Mouse (Mus musculus) thymus, postnatal 36 days (tissue): ENCODE measurements around the gene U2af2.
A peak's percentile ranks its signal among the peaks of the same experiment; 100 is the strongest.
"Not testable (repeated sequence)": the region's sequence is repeated elsewhere in the genome, so short reads cannot be mapped to it uniquely, and the experiment has no call there.

ENCODE experiments used
- DNase-seq, 2 experiments: peaks; one replicate each; pipeline ENCODE4 v3.0.0; 2022; ENCODE audit warnings: mixed read lengths in 2 of 2

U2af2 gene

GRCm38 (mm10) chr7:5076931-5077330 lies 15.0 kb downstream of the U2af2 start:
- no peak for DNase-seq

DNA sequence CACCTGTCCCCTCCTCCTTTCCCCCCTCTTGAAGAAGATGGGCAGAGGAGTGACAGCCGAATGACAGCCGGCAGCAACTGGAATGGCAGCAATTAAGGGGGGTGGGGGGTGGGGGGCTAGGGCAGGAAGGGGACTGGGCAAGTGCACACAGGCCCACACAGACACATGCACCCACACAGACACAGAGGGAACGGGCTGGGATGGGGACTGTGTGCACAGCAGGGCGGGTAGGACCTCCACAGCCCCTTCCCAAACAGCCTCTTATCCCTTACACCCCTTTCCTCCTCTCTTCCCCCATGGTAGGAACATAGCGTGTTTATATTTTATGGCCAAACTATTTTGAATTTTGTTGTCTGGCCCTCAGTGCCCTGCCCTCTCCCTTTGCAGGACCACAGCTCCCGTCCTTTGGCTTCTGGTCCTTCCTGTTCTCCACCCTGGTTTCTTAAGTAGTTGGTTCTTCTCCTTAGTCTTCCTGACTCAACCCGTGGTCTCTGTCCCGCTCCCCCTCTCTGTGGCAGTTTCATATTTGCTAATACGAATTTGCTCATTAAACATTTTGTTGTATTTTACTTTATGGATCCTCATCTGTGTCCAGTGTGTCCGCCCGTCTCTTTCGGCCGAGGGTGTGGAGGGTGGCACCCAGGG lies 17.5 kb downstream of the U2af2 start:
- not testable (repeated sequence) for DNase-seq

GRCm38 (mm10) chr7:5080010-5080751 lies 18.2 kb downstream of the U2af2 start, which contains the start of gene Epn1:
Gene Epn1, plus strand, starts transcription at chr7:5080235.
- DNase-seq: peak; percentile 94 to 96

- DNase-seq: peak in 1 of 2 experiments; percentile 7
These were observed 18.9 kb downstream of the U2af2 start for GRCm38 (mm10) chr7:5080815-5081214.

- no peak for DNase-seq
These were observed 19.3 kb downstream of the U2af2 start for GRCm38 (mm10) chr7:5081241-5081640.

DNA sequence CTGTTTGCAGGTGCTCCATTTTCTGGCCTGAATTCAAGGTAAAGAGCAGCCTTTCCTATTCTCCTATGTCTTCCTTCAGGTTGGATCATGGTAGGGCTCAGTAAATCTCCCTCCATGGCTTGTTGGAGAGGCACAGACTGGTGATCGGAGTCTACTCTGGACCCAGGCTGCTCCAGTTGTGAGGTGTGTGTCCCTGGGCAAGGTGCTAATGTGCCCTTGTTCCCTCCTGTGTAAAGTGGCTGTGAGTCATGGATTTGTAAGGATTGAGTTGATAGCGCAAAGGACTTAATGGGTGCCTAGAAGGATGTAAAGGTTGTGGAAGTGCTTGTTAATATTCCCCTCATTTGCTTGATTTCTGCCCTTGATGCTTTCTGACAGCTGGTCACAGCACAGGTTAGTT lies 20.0 kb downstream of the U2af2 start:
- DNase-seq: no peak

DNA sequence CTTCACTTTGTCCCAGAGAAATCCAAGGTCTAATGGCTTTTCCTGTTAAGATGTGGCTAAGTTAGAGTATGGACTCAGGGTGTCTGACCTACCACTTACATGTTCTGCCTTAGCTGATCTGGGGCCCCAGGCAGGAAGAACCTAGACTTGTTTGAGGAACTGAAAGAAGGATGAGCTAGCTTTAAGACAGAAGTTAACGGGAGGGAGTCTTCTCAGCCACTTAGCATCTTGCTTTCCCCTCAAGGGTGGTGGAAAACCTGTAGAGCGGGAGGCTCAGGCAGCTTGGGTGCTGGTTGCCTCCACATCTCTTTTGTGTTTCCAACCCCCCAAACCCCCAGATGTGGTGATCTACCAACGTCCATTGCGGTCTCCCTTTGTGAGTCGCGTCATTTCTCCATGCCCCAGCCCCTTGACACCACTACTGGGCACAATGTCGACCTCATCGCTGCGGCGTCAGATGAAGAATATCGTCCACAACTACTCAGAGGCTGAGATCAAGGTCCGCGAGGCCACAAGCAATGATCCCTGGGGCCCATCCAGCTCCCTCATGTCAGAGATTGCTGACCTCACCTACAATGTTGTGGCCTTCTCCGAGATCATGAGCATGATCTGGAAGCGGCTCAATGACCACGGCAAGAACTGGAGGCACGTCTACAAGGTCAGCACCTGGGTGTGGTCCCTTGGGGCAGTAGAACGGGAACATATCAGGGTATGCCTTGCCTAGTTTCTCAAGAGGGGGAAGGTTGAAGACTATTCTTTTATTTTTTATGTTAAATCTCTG lies 21.6 kb downstream of the U2af2 start:
- no peak for DNase-seq

- DNase-seq: no peak
These were observed 23.6 kb downstream of the U2af2 start for GRCm38 (mm10) chr7:5085512-5085911.

- DNase-seq: no peak
These were observed 25.0 kb downstream of the U2af2 start for GRCm38 (mm10) chr7:5086921-5087440.

DNA sequence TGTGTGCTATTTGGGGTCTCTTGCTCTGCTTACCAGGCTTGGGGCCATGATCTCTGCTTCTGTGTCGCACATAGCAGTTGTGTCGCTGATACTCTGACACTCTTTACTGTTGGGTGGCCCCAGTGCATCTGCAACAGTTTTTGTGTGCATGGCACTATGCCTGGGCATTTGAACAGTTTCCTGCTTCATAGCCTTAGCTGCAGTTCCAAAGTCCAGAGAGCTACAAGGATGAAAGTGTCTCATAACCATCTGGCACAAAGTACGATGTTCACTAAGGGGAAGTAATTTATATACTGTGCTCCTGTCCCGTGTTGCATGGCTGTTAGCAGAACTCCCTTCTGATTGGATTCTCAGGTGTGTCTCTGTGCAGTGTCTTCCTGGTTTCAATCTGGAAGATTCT lies 25.9 kb downstream of the U2af2 start:
- no peak for DNase-seq

GRCm38 (mm10) chr7:5089853-5090252 lies 27.9 kb downstream of the U2af2 start:
- no peak for DNase-seq

DNA sequence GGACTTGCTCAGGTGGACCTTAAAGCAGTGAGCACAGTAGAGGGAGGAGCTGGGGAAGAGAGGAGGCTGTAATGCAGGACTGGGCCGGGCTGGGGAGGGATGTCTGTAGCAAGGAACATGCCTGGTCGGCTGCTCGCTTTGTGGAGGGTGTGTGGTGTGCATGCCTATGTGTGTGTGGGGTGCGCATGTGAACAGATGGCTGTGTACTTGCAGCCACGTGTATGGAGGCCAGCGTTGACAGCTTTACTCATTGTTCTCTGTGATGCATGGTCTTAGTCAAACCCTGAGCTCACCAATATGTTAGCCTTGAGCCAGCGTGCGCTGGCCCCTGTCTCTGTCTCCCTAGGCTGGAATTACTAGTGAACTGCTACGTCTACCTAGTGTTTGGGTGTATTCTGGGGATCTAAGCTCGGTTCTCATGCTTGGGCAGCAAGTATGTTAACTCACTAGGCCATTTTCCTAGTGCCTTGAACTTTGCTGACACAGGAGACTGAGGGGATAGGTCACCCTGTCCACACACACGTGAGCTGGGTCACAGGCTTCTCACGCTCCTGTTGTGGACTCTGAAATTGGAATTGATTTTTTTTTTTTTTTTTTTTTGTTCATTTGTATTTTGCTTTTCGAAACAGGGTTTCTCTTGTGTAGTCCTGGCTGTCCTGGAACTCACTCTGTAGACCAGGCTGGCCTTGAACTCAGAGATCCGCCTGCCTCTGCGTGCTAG lies 29.2 kb downstream of the U2af2 start:
- DNase-seq: no peak

- no peak for DNase-seq
These were observed 30.4 kb downstream of the U2af2 start for GRCm38 (mm10) chr7:5092381-5092780.

DNA sequence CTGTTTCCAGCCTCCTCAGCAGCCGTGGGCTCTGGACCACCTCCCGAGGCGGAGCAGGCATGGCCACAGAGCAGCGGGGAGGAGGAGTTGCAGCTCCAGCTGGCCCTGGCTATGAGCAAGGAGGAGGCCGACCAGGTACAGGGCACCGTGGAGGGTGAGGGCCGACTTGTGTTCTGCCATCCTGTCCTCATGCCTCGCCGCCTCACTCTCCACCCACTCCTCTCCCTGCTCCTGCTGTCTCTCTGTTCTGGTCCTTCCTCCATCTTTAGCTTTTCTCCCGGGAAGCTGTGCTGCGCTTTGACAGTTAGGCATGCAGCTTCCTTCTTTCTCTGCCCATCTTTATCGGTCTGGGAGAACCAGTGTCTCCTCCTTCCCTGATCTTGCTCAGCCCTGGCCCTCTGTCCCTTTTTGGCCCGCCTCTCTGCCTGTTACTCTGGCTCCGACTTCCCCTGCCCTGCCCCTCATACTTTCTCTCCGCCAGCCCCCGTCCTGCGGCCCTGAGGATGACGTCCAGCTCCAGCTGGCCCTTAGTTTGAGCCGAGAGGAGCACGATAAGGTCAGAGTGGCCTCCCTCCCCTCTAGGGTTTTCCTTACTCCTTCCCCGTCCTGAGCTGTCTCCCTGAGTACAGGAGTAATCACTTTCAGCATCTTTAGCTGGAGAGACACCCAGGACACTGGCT lies 31.0 kb downstream of the U2af2 start:
- DNase-seq: no peak

DNA sequence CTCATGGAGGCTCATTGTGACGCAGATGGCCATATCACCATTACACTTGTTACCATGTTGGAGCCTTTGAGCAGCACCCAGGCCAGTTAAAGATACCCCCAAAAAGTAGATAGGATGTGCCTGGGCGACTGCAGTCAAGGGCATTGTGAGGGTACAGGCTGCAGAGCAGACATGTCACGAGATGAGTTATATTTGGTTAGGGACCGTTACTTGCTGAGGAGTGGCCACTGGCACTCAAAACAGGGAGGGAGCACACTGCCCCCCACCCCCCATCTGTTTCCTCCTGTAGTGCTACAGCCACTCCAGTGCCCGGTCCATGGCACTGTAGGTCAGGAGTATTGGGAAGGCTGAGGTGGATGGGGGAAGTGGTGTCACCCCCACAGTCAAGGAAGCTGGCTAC lies 36.8 kb downstream of the U2af2 start:
- DNase-seq: no peak

- no peak for DNase-seq
These were observed 37.9 kb downstream of the U2af2 start for GRCm38 (mm10) chr7:5099796-5100195.

DNA sequence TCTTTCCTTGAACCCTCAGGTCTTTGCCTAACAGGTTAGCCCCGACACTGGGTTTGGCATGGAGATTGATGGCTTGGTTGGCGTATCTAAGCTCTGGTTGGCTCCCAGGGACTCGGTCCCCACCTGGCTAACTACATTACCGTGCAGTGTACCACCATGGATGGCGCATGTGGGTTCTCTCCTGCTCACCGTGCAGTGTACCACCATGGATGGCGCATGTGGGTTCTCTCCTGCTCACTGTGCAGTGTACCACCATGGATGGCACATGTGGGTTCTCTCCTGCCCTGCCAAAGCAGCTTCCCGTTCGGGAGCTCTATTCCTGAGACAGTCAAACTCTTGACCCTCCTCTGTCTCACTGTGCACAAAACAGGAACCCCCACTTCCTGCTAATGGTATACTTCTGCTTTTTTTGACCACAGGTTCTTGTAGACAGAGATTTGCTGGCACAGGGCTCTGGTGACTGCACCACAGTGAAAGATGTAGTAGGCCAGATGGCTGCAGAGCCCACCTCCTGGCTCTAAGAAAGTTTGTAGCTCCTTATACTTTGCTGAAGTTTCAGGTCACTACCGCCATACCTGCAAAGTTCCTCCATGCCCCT lies 39.2 kb downstream of the U2af2 start:
- DNase-seq: no peak

DNA sequence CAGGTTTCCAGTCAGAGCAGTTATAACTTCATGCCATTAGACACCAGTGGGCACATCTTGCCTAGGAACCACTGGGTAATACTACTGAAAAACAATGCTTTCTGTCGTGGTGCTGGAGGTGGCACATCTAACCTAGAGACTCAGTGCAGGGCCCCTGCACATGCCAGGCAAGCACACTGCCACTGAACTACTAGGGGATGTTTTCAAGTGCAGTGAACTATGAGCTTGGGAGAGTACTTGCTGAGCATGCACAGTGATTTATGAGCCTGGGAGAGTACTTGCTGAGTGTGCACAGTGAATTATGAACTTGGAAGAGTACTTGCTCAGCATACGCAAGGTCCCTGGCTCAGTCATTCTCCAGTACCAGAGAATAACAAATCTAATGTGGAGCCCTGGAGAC lies 40.6 kb downstream of the U2af2 start:
- no peak for DNase-seq

DNA sequence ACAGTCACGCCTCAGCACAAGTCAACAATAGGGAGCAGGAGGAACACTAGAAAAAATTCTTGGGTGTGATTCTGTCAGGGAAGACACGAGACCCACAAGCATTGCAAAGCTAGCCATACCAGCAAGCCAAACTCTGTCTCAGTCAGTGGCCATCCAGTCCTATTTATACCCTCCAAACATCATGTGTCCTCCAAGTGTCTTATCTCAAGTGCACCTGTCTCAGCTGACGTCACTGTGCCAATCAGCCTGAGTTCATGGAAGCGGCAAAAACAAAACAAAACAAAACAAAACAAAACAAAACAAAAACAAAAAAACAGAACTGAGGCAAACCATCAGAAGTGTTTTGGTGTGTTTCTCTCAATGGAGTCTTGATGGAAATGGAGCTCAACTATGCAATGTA lies 46.3 kb downstream of the U2af2 start:
- no peak for DNase-seq

DNA sequence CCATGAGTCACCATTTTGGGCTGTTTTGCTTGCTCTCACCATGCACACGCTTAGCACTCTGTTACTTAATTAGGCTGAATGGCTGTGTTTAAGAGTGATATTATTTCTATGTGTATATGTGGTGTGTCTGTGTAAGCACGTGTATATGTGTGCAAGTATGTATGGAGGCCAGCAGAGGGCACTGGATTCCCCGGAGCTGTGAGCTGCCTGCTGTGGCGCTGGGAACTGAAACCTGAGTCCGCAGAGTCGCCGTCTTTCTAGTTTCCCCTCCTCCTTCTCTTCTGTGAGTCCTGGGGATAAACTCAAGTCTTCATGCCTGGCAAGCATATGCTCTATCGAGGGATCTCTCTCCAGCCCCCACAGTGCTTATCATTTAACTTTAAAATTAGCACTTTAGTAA lies 47.4 kb downstream of the U2af2 start:
- DNase-seq: no peak

DNA sequence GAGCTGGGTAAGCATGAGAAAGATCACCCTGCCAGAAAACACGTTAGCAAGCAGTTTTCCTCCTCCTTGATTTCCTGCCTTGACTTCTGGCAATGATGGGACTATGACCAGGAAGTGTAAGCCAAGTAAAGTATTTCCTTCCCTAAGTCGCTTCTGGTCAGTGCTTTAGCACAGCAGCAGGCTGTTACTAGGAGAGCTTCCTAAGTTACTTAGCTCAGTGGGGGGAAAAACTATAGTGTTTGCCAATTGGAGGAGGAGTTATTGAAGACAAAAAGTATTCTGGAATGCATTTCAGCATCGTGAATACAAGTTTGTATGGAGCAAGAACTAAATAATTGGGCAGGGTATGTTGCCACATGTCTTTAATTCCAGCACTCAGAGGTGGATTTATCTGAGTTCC lies 50.8 kb downstream of the U2af2 start:
- DNase-seq: no peak

- no peak for DNase-seq
These were observed 54.9 kb downstream of the U2af2 start, which contains the start of gene Rfpl4 for GRCm38 (mm10) chr7:5116850-5117249. Gene Rfpl4, minus strand, starts transcription at chr7:5116950.
